Mouse (Mus musculus): ENCODE measurements around the gene Katnbl1. TPM values are rescaled to one million over a fixed set of nuclear protein-coding genes. Genes with fewer than 3 reads are reported as not detected.

Katnbl1 gene
- total RNA-seq (2014; rRNA removed) (3.6 and 4.2 TPM in 2 replicates), polyA plus RNA-seq (2012; rRNA removed) (0.60 and 0.93 TPM in 2 replicates)

DNA sequence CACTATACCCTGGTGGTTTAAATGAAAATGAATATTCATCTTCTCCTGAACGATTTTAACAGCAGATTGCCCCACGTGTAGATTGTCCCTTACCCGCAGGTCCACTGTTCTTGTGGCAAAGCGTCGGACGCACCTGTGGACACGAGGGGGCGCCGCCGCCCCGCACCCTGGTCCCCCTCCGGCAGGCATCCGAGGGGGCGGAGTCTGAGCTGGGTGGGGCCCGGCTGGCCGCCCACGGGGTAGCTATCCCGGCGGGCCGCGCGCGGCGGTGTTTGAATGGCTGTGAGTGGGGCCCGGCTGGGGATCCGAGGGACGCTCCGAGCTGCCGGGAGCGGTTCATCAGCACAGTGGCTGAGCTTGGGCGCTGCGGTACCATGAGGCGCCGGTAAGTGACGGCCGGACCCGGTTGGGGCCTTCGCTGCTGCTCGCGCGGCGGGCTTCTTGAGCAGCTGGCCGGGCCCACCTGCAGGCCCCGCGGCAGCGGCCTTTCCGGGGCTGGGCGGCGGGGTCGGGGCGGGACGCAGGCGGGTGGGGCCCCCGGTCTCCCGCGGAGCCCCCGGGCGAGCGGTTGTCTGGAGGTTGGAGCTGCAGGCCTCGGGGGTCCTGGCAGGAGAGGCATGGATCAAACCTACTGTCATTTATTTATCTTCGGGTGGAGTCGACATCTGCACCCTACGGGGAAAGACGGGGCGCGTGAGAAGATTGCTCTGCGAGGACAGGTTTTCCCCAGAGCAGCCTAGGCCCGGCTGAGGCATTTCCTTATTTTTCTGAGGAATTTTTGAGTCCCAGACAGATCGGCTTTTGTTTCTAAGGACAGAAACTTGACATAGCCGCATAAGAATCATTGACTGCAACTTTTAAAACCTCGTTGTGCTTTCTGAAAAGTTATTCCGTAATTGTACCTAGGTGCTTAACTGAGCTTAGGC is at the start of gene Katnbl1:
Katnbl1 (plus strand) TSS at position 239 of the 926 bp plus-strand sequence.
- TF ChIP-seq POLR2A (IDR thresholded peaks at IDR 0.05; ENCODE audit: extremely low read depth, insufficient read depth, low read length) (0 out of 2 replicates have a peak, but pooled peaks have one; percentile 49), CTCF (IDR thresholded peaks at IDR 0.05; ENCODE audit: low read depth, low read length) (peak; percentile 88)
- no peaks in the 10 kb centered on the region for H3K27me3 ChIP-seq (ENCODE audit: control insufficient read depth, insufficient read depth, low read length)
- peaks cover 3% of the 10 kb centered on the region; the same call in 1 of the 2 replicates for H3K4me1 ChIP-seq (ENCODE audit: control insufficient read depth, insufficient read depth, low read length)
- H3K4me3 ChIP-seq (ENCODE audit: insufficient read depth, low read depth, low read length) = peak within 1 kb of the TSS; percentile 100
- no peaks in the 10 kb centered on the region for H3K36me3 ChIP-seq (ENCODE audit: control insufficient read depth, insufficient read depth, low read length)
- peak; percentile 62 for DNase-seq (ENCODE audit: extremely low read depth, low read depth, low spot score)
- H3K27ac ChIP-seq (replicated peaks; ENCODE audit: insufficient read depth, low read depth, low read length) = no peak within 1 kb of the TSS
- peaks cover 11% of the 10 kb centered on the region; the same call in 1 of the 2 replicates for H3K79me2 ChIP-seq (ENCODE audit: control insufficient read depth, insufficient read depth, low read length)
- WGBS = under 1% methylated on average over 72 of the region's 72 CpGs
- peak within 1 kb of the TSS; percentile 98 for H3K9ac ChIP-seq (ENCODE audit: low read depth, low read length)

DNA sequence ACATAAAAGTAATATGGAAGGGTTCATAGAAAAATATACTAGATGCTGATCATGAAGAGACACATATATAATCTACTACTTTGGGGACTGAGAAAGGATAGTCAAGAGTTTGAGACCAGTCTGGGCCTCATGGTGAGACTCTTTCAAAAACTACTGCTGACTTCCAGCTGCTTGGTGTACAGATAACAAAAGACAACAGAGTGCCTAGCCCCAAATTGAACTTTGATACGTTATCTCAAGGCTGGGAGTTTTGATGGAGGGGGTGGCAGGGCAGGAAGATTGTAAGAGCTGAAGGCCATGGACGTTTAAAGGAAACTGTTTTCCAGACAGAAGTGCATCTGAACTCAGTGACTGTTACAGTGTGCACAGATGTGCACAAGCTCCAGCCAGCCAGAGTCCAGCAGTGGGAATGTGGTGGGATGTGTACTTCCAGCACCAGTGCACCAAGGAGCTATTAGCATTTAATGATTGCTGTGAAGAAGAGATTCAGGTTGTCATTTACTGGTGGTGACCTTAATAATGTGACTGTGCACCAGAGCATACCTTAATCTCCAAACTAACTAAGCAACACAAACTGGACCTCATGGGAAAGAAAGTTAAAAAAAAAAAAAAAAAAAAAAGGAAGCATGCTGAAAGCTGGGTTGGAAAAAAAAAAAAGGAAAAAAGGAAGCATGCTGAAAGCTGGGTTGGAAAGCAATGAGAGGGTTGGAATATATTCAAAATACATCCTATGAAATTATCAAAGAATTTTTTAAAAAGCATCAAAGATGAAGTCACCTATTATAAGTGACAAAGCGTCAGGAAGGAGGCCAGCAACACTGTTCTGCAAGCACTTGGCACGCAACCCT is 46.7 kb upstream of the Katnbl1 start:
- H3K9ac ChIP-seq (ENCODE audit: low read depth, low read length) = no peak overlapping the region
- 58% methylated on average over 4 of the region's 4 CpGs for WGBS

DNA sequence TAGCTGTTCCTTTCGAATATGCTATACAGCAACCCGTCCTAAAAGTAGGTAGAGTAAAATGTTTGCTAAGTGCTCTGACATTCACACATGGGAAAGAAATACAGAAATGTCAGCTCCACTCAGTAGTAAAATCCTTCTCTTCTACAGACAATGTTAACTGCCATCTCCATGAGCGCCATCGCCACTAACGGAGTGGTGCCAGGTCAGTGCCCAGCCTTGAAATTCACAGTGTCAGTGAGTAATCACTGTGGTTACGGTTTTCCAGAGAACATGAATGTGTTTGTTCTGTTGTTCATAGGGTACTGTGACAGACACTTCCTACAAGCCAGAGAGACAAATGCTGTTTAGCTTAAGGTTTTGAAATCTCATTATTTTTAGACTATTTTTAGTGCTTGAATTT is 41.8 kb upstream of the Katnbl1 start:
- no peak for TF ChIP-seq CTCF (IDR thresholded peaks at IDR 0.05; ENCODE audit: low read depth, low read length)
- TF ChIP-seq POLR2A (IDR thresholded peaks at IDR 0.05; ENCODE audit: extremely low read depth, insufficient read depth, low read length) = no peak

More for the DNA sequence above, 46.7 kb upstream of the Katnbl1 start:
- no peak for TF ChIP-seq POLR2A (IDR thresholded peaks at IDR 0.05; ENCODE audit: extremely low read depth, insufficient read depth, low read length)
- no peak for TF ChIP-seq CTCF (IDR thresholded peaks at IDR 0.05; ENCODE audit: low read depth, low read length)
- DNase-seq (ENCODE audit: extremely low read depth, low read depth, low spot score) = no peak
- Histone ChIP-seq H3K27me3 (ENCODE audit: control insufficient read depth, insufficient read depth, low read length) (no peaks in the 10 kb centered on the region), H3K36me3 (ENCODE audit: control insufficient read depth, insufficient read depth, low read length) (peaks cover 24% of the 10 kb centered on the region), H3K4me3 (ENCODE audit: insufficient read depth, low read depth, low read length) (no peak overlapping the region), H3K79me2 (ENCODE audit: control insufficient read depth, insufficient read depth, low read length) (no peaks in the 10 kb centered on the region; the same call in 1 of the 2 replicates), H3K27ac (replicated peaks; ENCODE audit: insufficient read depth, low read depth, low read length) (no peak overlapping the region), H3K4me1 (ENCODE audit: control insufficient read depth, insufficient read depth, low read length) (no peaks in the 10 kb centered on the region)

DNA sequence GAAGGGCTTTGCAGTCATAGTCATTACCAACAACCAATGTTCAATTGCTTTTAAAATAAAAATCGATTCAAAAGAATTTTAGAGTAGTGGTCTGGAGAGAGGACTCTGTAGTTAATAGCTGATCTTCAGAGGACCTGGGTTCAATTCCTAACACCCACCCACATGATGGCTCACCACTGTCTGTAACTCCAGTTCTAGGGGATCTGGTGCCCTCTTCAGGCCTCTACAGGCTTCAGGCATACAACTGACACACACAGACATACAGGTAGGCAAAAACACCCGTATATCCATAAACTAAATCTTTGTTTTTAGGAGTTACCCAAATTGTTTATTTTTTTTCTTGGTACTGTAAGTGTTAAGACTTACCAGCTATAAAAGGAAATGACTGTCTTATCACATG is 39.3 kb upstream of the Katnbl1 start:
- Histone ChIP-seq H3K9ac (ENCODE audit: low read depth, low read length) (no peak overlapping the region), H3K4me1 (ENCODE audit: control insufficient read depth, insufficient read depth, low read length) (no peaks in the 10 kb centered on the region), H3K79me2 (ENCODE audit: control insufficient read depth, insufficient read depth, low read length) (no peaks in the 10 kb centered on the region), H3K27me3 (ENCODE audit: control insufficient read depth, insufficient read depth, low read length) (no peaks in the 10 kb centered on the region), H3K27ac (replicated peaks; ENCODE audit: insufficient read depth, low read depth, low read length) (no peak overlapping the region), H3K4me3 (ENCODE audit: insufficient read depth, low read depth, low read length) (no peak overlapping the region), H3K36me3 (ENCODE audit: control insufficient read depth, insufficient read depth, low read length) (peaks cover 36% of the 10 kb centered on the region)
- 91% methylated on average over 2 of the region's 2 CpGs for WGBS
- peak; percentile 7 for DNase-seq (ENCODE audit: extremely low read depth, low read depth, low spot score)
- TF ChIP-seq CTCF (IDR thresholded peaks at IDR 0.05; ENCODE audit: low read depth, low read length) (peak; percentile 22; the same call in 1 of the 2 replicates), POLR2A (IDR thresholded peaks at IDR 0.05; ENCODE audit: extremely low read depth, insufficient read depth, low read length) (no peak)

More for the DNA sequence above, 41.8 kb upstream of the Katnbl1 start:
- H3K79me2 ChIP-seq (ENCODE audit: control insufficient read depth, insufficient read depth, low read length) = no peaks in the 10 kb centered on the region; the same call in 1 of the 2 replicates
- peaks cover 37% of the 10 kb centered on the region for H3K36me3 ChIP-seq (ENCODE audit: control insufficient read depth, insufficient read depth, low read length)
- no peaks in the 10 kb centered on the region for H3K27me3 ChIP-seq (ENCODE audit: control insufficient read depth, insufficient read depth, low read length)
- H3K4me1 ChIP-seq (ENCODE audit: control insufficient read depth, insufficient read depth, low read length) = no peaks in the 10 kb centered on the region
- no peak overlapping the region for H3K9ac ChIP-seq (ENCODE audit: low read depth, low read length)
- WGBS = 95% methylated on average over 6 of the region's 6 CpGs
- H3K4me3 ChIP-seq (ENCODE audit: insufficient read depth, low read depth, low read length) = no peak overlapping the region
- no peak for DNase-seq (ENCODE audit: extremely low read depth, low read depth, low spot score)
- H3K27ac ChIP-seq (replicated peaks; ENCODE audit: insufficient read depth, low read depth, low read length) = no peak overlapping the region

DNA sequence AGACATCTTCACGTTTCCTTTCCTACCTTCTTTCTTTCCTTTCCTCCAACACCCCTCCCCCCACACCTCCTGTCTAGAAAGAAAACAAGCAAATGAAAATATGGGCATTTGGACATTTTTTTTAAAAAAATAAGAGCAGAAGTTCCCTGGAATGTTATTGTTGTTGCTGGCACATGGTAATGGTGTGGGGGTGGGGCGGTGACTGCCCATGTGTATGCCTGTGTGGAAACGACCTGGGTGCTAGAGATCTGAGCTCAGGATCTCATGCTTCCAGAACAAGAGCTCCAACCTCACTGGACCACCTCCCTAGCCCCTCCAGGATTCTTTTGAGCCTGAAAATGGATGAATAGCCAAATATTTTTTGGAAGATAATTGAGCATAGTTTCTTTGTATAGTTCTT is 37.9 kb upstream of the Katnbl1 start:
- H3K36me3 ChIP-seq (ENCODE audit: control insufficient read depth, insufficient read depth, low read length) = peaks cover 31% of the 10 kb centered on the region
- 66% methylated on average over 3 of the region's 3 CpGs for WGBS
- no peak for DNase-seq (ENCODE audit: extremely low read depth, low read depth, low spot score)

More for the DNA sequence above, 37.9 kb upstream of the Katnbl1 start:
- no peak overlapping the region for H3K4me3 ChIP-seq (ENCODE audit: insufficient read depth, low read depth, low read length)
- no peaks in the 10 kb centered on the region for H3K4me1 ChIP-seq (ENCODE audit: control insufficient read depth, insufficient read depth, low read length)
- TF ChIP-seq CTCF (IDR thresholded peaks at IDR 0.05; ENCODE audit: low read depth, low read length) (no peak), POLR2A (IDR thresholded peaks at IDR 0.05; ENCODE audit: extremely low read depth, insufficient read depth, low read length) (no peak)
- H3K9ac ChIP-seq (ENCODE audit: low read depth, low read length) = no peak overlapping the region
- no peak overlapping the region for H3K27ac ChIP-seq (replicated peaks; ENCODE audit: insufficient read depth, low read depth, low read length)
- no peaks in the 10 kb centered on the region for H3K79me2 ChIP-seq (ENCODE audit: control insufficient read depth, insufficient read depth, low read length)
- no peaks in the 10 kb centered on the region for H3K27me3 ChIP-seq (ENCODE audit: control insufficient read depth, insufficient read depth, low read length)

Measured in liver, adult 2 months (tissue).